8 mouse cellular contexts compared by ENCODE assay signal in genomic region chr2:145675756-145676543, GRCm38 (mm10). TPM values are rescaled to one million over a fixed set of nuclear protein-coding genes. Genes with fewer than 3 reads are reported as not detected.
DNase-seq lines count a peak whose midpoint lies in the region; ATAC-seq and TF ChIP-seq lines count a peak whose summit lies in the region.

No protein-coding gene starts in this region.

- peak; percentile 63 for ATAC-seq in forebrain, embryonic 13.5 days
- ATAC-seq in hindbrain, embryonic 15.5 days (ENCODE audit: low FRiP score, low read depth): peak; percentile 84
- ATAC-seq in midbrain, postnatal 0 days (ENCODE audit: low FRiP score): peak; percentile 58

- peak overlapping the region; percentile 64 for H3K4me3 ChIP-seq in bone marrow macrophage, adult 2 months (ENCODE audit: insufficient read depth, low read length)
- peak overlapping the region; percentile 69 for H3K4me3 ChIP-seq in forebrain, embryonic 13.5 days
- H3K4me3 ChIP-seq in hindbrain, embryonic 15.5 days: peak overlapping the region; percentile 67
- peak overlapping the region; percentile 77 for H3K4me3 ChIP-seq in liver, adult 2 months (ENCODE audit: insufficient read depth, low read depth, low read length)
- peak overlapping the region; percentile 71 for H3K4me3 ChIP-seq in midbrain, postnatal 0 days (ENCODE audit: low read depth, low read length)

- H3K27me3 ChIP-seq in forebrain, embryonic 13.5 days: no peaks in the 10 kb centered on the region
- H3K27me3 ChIP-seq in hindbrain, embryonic 15.5 days: no peaks in the 10 kb centered on the region
- H3K27me3 ChIP-seq in liver, adult 2 months (ENCODE audit: control insufficient read depth, insufficient read depth, low read length): no peaks in the 10 kb centered on the region
- no peaks in the 10 kb centered on the region for H3K27me3 ChIP-seq in midbrain, postnatal 0 days (ENCODE audit: insufficient read depth, low read length)

- H3K27ac ChIP-seq in bone marrow macrophage, adult 2 months (ENCODE audit: insufficient read depth, low read depth, low read length): no peak overlapping the region
- peak overlapping the region; percentile 10; the same call in 1 of the 2 replicates for H3K27ac ChIP-seq in forebrain, embryonic 13.5 days
- peak overlapping the region; percentile 66 for H3K27ac ChIP-seq in hindbrain, embryonic 15.5 days (replicated peaks)
- peak overlapping the region; percentile 87 for H3K27ac ChIP-seq in liver, adult 2 months (replicated peaks; ENCODE audit: insufficient read depth, low read depth, low read length)
- H3K27ac ChIP-seq in midbrain, postnatal 0 days (ENCODE audit: low read depth, low read length): peak overlapping the region; percentile 43; the same call in 1 of the 2 replicates

- intact Hi-C loops in heart, postnatal 25 days (cut with DNase I): no loop called here

- 0 out of 2 replicates have a peak, but pooled peaks cover 2% of the 10 kb centered on the region for H3K4me1 ChIP-seq in bone marrow macrophage, adult 2 months (ENCODE audit: control insufficient read depth, insufficient read depth, low read length)
- peaks cover 24% of the 10 kb centered on the region for H3K4me1 ChIP-seq in forebrain, embryonic 13.5 days
- H3K4me1 ChIP-seq in hindbrain, embryonic 15.5 days (replicated peaks): peaks cover 24% of the 10 kb centered on the region
- peaks cover 17% of the 10 kb centered on the region for H3K4me1 ChIP-seq in liver, adult 2 months (ENCODE audit: control insufficient read depth, insufficient read depth, low read length)
- H3K4me1 ChIP-seq in midbrain, postnatal 0 days (ENCODE audit: insufficient read depth, low read length): no peaks in the 10 kb centered on the region

- peak; percentile 94 for DNase-seq in heart, adult 11 months
- DNase-seq in heart, postnatal 25 days (ENCODE audit: low spot score): no peak
- DNase-seq in liver, adult 2 months (ENCODE audit: extremely low read depth, low read depth, low spot score): peak; percentile 81
- DNase-seq in midbrain, postnatal 0 days (ENCODE audit: low spot score): peak; percentile 60
- no peak for DNase-seq in spleen, adult 12 weeks (ENCODE audit: low spot score)

- no peaks in the 10 kb centered on the region for H3K9me3 ChIP-seq in forebrain, embryonic 13.5 days (replicated peaks)
- H3K9me3 ChIP-seq in hindbrain, embryonic 15.5 days: no peaks in the 10 kb centered on the region
- no peaks in the 10 kb centered on the region for H3K9me3 ChIP-seq in midbrain, postnatal 0 days (ENCODE audit: low read length)

- WGBS in forebrain, embryonic 13.5 days: 8% methylated on average over 27 of the region's 27 CpGs
- 6% methylated on average over 27 of the region's 27 CpGs for WGBS in hindbrain, embryonic 15.5 days
- 2% methylated on average over 27 of the region's 27 CpGs for WGBS in liver, adult 2 months
- WGBS in midbrain, postnatal 0 days: 7% methylated on average over 27 of the region's 27 CpGs

- 0 out of 2 replicates have a peak, but pooled peaks cover 10% of the 10 kb centered on the region for H3K79me2 ChIP-seq in liver, adult 2 months (ENCODE audit: control insufficient read depth, insufficient read depth, low read length)

- no peak for TF ChIP-seq CTCF in bone marrow macrophage, adult 2 months (IDR thresholded peaks at IDR 0.05; ENCODE audit: low read depth, low read length)
- 0 out of 2 replicates have a peak, but pooled peaks have one; percentile 21 for TF ChIP-seq CTCF in liver, adult 2 months (IDR thresholded peaks at IDR 0.05; ENCODE audit: low read depth, low read length)
- peak; percentile 43 for TF ChIP-seq CTCF in midbrain, postnatal 0 days (IDR thresholded peaks at IDR 0.05)

- peak overlapping the region; percentile 73 for H3K9ac ChIP-seq in forebrain, embryonic 13.5 days
- H3K9ac ChIP-seq in hindbrain, embryonic 15.5 days: peak overlapping the region; percentile 69
- peak overlapping the region; percentile 77 for H3K9ac ChIP-seq in liver, adult 2 months (ENCODE audit: low read depth, low read length)
- peak overlapping the region; percentile 63 for H3K9ac ChIP-seq in midbrain, postnatal 0 days (replicated peaks; ENCODE audit: low read length, poor library complexity, severe bottlenecking)

- no peaks in the 10 kb centered on the region for H3K36me3 ChIP-seq in forebrain, embryonic 13.5 days (ENCODE audit: poor library complexity, severe bottlenecking)
- H3K36me3 ChIP-seq in hindbrain, embryonic 15.5 days: no peaks in the 10 kb centered on the region
- H3K36me3 ChIP-seq in liver, adult 2 months (ENCODE audit: control insufficient read depth, insufficient read depth, low read length): no peaks in the 10 kb centered on the region
- H3K36me3 ChIP-seq in midbrain, postnatal 0 days (ENCODE audit: insufficient read depth, low read length): no peaks in the 10 kb centered on the region

- TF ChIP-seq POLR2A in bone marrow macrophage, adult 2 months (IDR thresholded peaks at IDR 0.05; ENCODE audit: borderline replicate concordance, low read depth, low read length): no peak
- TF ChIP-seq POLR2A in liver, adult 2 months (IDR thresholded peaks at IDR 0.05; ENCODE audit: extremely low read depth, insufficient read depth, low read length): no peak

- peak overlapping the region; percentile 93 for H3K4me2 ChIP-seq in forebrain, embryonic 13.5 days
- peak overlapping the region; percentile 88 for H3K4me2 ChIP-seq in hindbrain, embryonic 15.5 days
- H3K4me2 ChIP-seq in midbrain, postnatal 0 days (ENCODE audit: low read depth, low read length, poor library complexity, severe bottlenecking): peak overlapping the region; percentile 99

RNA-seq across cellular contexts. Expression of gene Rin2, which starts 0.9 kb away (rescaled TPM):
- 10 to 100 TPM; 20.5 to 25.9 TPM for total RNA-seq in heart, postnatal 25 days (2021)
- polyA plus RNA-seq in bone marrow macrophage, adult 2 months (2012; ENCODE audit: insufficient read depth, insufficient read length, missing spikeins): 64.5 and 70.2 TPM in 2 replicates
- polyA plus RNA-seq in forebrain, embryonic 13.5 days (2015; fragmentation: Nextera tagmentation; extraction: Ambion mirVana): 7.3 and 9.9 TPM in 2 replicates
- 15.7 and 16.4 TPM in 2 replicates for polyA plus RNA-seq in hindbrain, embryonic 15.5 days (2015; fragmentation: Nextera tagmentation; extraction: Ambion mirVana)
- 10.9 and 12.0 TPM in 2 replicates for total RNA-seq in liver, adult 2 months (2014; rRNA removed)
- polyA plus RNA-seq in liver, adult 2 months (2012; rRNA removed): 3.3 and 3.4 TPM in 2 replicates
- 18.0 and 19.5 TPM in 2 replicates for total RNA-seq in midbrain, postnatal 0 days (2014; rRNA removed)
- polyA plus RNA-seq in midbrain, postnatal 0 days (2015; fragmentation: Nextera tagmentation; extraction: Ambion mirVana): 10.5 and 10.6 TPM in 2 replicates

Comparison
In these comparisons a context has a peak if more than half of its experiments do, and no peak if none do; other contexts are left out.
1. DNase-seq: peak in heart, adult 11 months (single experiment), liver, adult 2 months (single experiment) and midbrain, postnatal 0 days (single experiment); none in heart, postnatal 25 days (single experiment) and spleen, adult 12 weeks (single experiment).
2. Peak in every context shown above with its lines, with median percentiles within 50 percentile points of each other: H3K4me3 ChIP-seq, ATAC-seq, H3K4me2 ChIP-seq and H3K9ac ChIP-seq.